Mouse (Mus musculus) heart, adult 2 months (tissue): ENCODE data around the gene Fam98a.

ENCODE experiments used
- CTCF ChIP-seq: fragments of 200-600 bp; IDR thresholded peaks from 2 replicates; pipeline ENCODE4 v1.8.1; 2022; ENCODE audit warnings: antibody characterized with exemption, mild to moderate bottlenecking, moderate library complexity
- POLR2A ChIP-seq: fragments of 200-500 bp; IDR thresholded peaks from 2 replicates; pipeline ENCODE4 v1.6.1; 2011; ENCODE audit warnings: mild to moderate bottlenecking, low read depth, low read length, control low read depth; ENCODE audit not compliant: insufficient read depth

- TF ChIP-seq POLR2A (no peak), CTCF (no peak)
These were observed 56.5 kb downstream of the Fam98a start for GRCm38 (mm10) chr17:75495213-75495612.
